Mouse (Mus musculus) liver, embryonic 11.5 days (tissue): Measurements from ENCODE around the gene Tmem207. TPM values are rescaled to one million over a fixed set of nuclear protein-coding genes. Genes with fewer than 3 reads are reported as not detected.

ENCODE experiments used
- ATAC-seq: fragments of 200-750 bp; cut with Nextera tagmentation; replicated peaks from 2 replicates; pipeline ENCODE4 v1.8.0; 2017; ENCODE audit warnings: moderate number of reproducible peaks, mild to moderate bottlenecking, moderate TSS enrichment, moderate library complexity; ENCODE audit not compliant: low FRiP score
- DNase-seq: peaks from one replicate; pipeline ENCODE4 v3.0.0-alpha.2; 2017; ENCODE audit warnings: low spot score
- H3K27ac ChIP-seq: fragments of 300-500 bp; sonication (generic); 2 replicates; pipeline ENCODE4 v1.5.1; 2014; ENCODE audit warnings: mild to moderate bottlenecking, low read depth, low read length, control low read depth
- H3K27me3 ChIP-seq: fragments of 300-500 bp; sonication (generic); replicated peaks from 2 replicates; pipeline ENCODE4 v1.6.1; 2014; ENCODE audit warnings: low read length, mixed read lengths; ENCODE audit not compliant: control insufficient read depth, insufficient read depth
- H3K36me3 ChIP-seq: fragments of 300-500 bp; sonication (generic); 2 replicates; pipeline ENCODE4 v1.6.1; 2014; ENCODE audit warnings: mild to moderate bottlenecking, low read length, moderate library complexity, mixed read lengths; ENCODE audit not compliant: control insufficient read depth, insufficient read depth
- H3K4me1 ChIP-seq: fragments of 300-500 bp; sonication (generic); replicated peaks from 2 replicates; pipeline ENCODE4 v1.6.1; 2014; ENCODE audit warnings: low read length, mixed read lengths; ENCODE audit not compliant: control insufficient read depth, insufficient read depth
- H3K4me2 ChIP-seq: fragments of 300-500 bp; sonication (generic); 2 replicates; pipeline ENCODE4 v1.6.1; 2014; ENCODE audit warnings: mild to moderate bottlenecking, control low read depth, moderate library complexity
- H3K4me3 ChIP-seq: fragments of 300-500 bp; sonication (generic); 2 replicates; pipeline ENCODE4 v1.5.1; 2014; ENCODE audit warnings: low read depth, low read length, control low read depth
- H3K9ac ChIP-seq: fragments of 300-500 bp; sonication (generic); 2 replicates; pipeline ENCODE4 v1.6.1; 2014; ENCODE audit warnings: low read depth, low read length, control low read depth
- H3K9me3 ChIP-seq: fragments of 300-500 bp; sonication (generic); 2 replicates; pipeline ENCODE4 v1.6.1; 2016; ENCODE audit warnings: low read length, inconsistent platforms, mixed read lengths; ENCODE audit not compliant: control insufficient read depth
- WGBS: fragments of 180-500 bp; shearing (Covaris S2); extraction: QIAGEN DNeasy Blood & Tissue Kit; methylation state at CpG from one replicate; pipeline ENCODE4 v1.1.7; 2014; 5-methylcytosine and 5-hydroxymethylcytosine counted together
- polyA plus RNA-seq: library from polyadenylated mRNA; unstranded; fragments of >200 nt; fragmentation: Nextera tagmentation; extraction: Ambion mirVana; gene quantifications from 2 replicates; pipeline ENCODE4 v1.2.1, GENCODE M21; 2014

Tmem207 gene
- polyA plus RNA-seq, 1 experiment from 2014 or later: not detected

GRCm38 (mm10) chr16:26546879-26547206, 20.3 kb upstream of the Tmem207 start:
- no peak for DNase-seq

GRCm38 (mm10) chr16:26546170-26546878, 19.8 kb upstream of the Tmem207 start:
- Histone ChIP-seq H3K9me3 (no peaks in the 10 kb centered on the region), H3K4me1 (no peaks in the 10 kb centered on the region), H3K27me3 (no peaks in the 10 kb centered on the region), H3K4me2 (no peak overlapping the region), H3K27ac (no peak overlapping the region), H3K4me3 (no peak overlapping the region), H3K36me3 (no peaks in the 10 kb centered on the region), H3K9ac (no peak overlapping the region)
- 40% methylated on average over 7 of the region's 7 CpGs for WGBS
- no peak for ATAC-seq
- no peak for DNase-seq

More at GRCm38 (mm10) chr16:26546879-26547206, 20.3 kb upstream of the Tmem207 start:
- WGBS: 83% methylated on average over 1 of the region's 1 CpGs
- Histone ChIP-seq H3K27me3 (no peaks in the 10 kb centered on the region), H3K9ac (no peak overlapping the region), H3K4me2 (no peak overlapping the region), H3K4me1 (no peaks in the 10 kb centered on the region), H3K9me3 (no peaks in the 10 kb centered on the region), H3K36me3 (no peaks in the 10 kb centered on the region), H3K4me3 (no peak overlapping the region), H3K27ac (no peak overlapping the region)
- no peak for ATAC-seq

GRCm38 (mm10) chr16:26532287-26532686, 5.7 kb upstream of the Tmem207 start:
- no peak overlapping the region for H3K4me2 ChIP-seq
- H3K27me3 ChIP-seq: no peaks in the 10 kb centered on the region
- no peaks in the 10 kb centered on the region for H3K9me3 ChIP-seq
- WGBS: 88% methylated on average over 1 of the region's 1 CpGs
- DNase-seq (no peak), ATAC-seq (no peak)
- H3K27ac ChIP-seq: no peak overlapping the region
- no peaks in the 10 kb centered on the region for H3K36me3 ChIP-seq
- H3K4me1 ChIP-seq: no peaks in the 10 kb centered on the region
- H3K9ac ChIP-seq: no peak overlapping the region
- no peak overlapping the region for H3K4me3 ChIP-seq

- H3K4me1 ChIP-seq: no peaks in the 10 kb centered on the region
- H3K36me3 ChIP-seq: no peaks in the 10 kb centered on the region
- no peak overlapping the region for H3K9ac ChIP-seq
- no peaks in the 10 kb centered on the region for H3K9me3 ChIP-seq
- DNase-seq (no peak), ATAC-seq (no peak)
- no peak overlapping the region for H3K4me3 ChIP-seq
- H3K27ac ChIP-seq: no peak overlapping the region
- H3K4me2 ChIP-seq: no peak overlapping the region
- no peaks in the 10 kb centered on the region for H3K27me3 ChIP-seq
- WGBS: 76% methylated on average over 1 of the region's 1 CpGs
Measured at GRCm38 (mm10) chr16:26530451-26530850, 3.9 kb upstream of the Tmem207 start.

GRCm38 (mm10) chr16:26527931-26528666, 1.5 kb upstream of the Tmem207 start:
- H3K4me1 ChIP-seq: no peaks in the 10 kb centered on the region
- no peaks in the 10 kb centered on the region for H3K9me3 ChIP-seq
- H3K4me2 ChIP-seq: no peak overlapping the region
- DNase-seq (no peak), ATAC-seq (no peak)
- no peak overlapping the region for H3K27ac ChIP-seq
- no peaks in the 10 kb centered on the region for H3K27me3 ChIP-seq
- H3K4me3 ChIP-seq: no peak overlapping the region
- H3K9ac ChIP-seq: no peak overlapping the region
- H3K36me3 ChIP-seq: no peaks in the 10 kb centered on the region
- WGBS: 79% methylated on average over 10 of the region's 10 CpGs

- Histone ChIP-seq H3K36me3 (no peaks in the 10 kb centered on the region), H3K9ac (no peak overlapping the region), H3K4me1 (no peaks in the 10 kb centered on the region), H3K4me2 (no peak overlapping the region), H3K27ac (no peak overlapping the region), H3K27me3 (no peaks in the 10 kb centered on the region), H3K4me3 (no peak overlapping the region), H3K9me3 (no peaks in the 10 kb centered on the region)
- DNase-seq (no peak), ATAC-seq (no peak)
- 74% methylated on average over 5 of the region's 5 CpGs for WGBS
Measured at GRCm38 (mm10) chr16:26525832-26526231, 737 bp downstream of the Tmem207 start.

- DNase-seq: no peak
- H3K27ac ChIP-seq: no peak overlapping the region
- no peak overlapping the region for H3K4me3 ChIP-seq
- H3K9me3 ChIP-seq: no peaks in the 10 kb centered on the region
- no peaks in the 10 kb centered on the region for H3K27me3 ChIP-seq
- ATAC-seq: no peak
- no peaks in the 10 kb centered on the region for H3K36me3 ChIP-seq
- no peak overlapping the region for H3K9ac ChIP-seq
- no peaks in the 10 kb centered on the region for H3K4me1 ChIP-seq
- H3K4me2 ChIP-seq: no peak overlapping the region
- 51% methylated on average over 2 of the region's 2 CpGs for WGBS
Measured at GRCm38 (mm10) chr16:26519596-26519995, 7.0 kb downstream of the Tmem207 start.

- no peak overlapping the region for H3K4me3 ChIP-seq
- WGBS: 78% methylated on average over 4 of the region's 4 CpGs
- no peak overlapping the region for H3K9ac ChIP-seq
- no peaks in the 10 kb centered on the region for H3K36me3 ChIP-seq
- H3K27me3 ChIP-seq: no peaks in the 10 kb centered on the region
- H3K27ac ChIP-seq: no peak overlapping the region
- ATAC-seq (no peak), DNase-seq (no peak)
- no peaks in the 10 kb centered on the region for H3K4me1 ChIP-seq
- no peak overlapping the region for H3K4me2 ChIP-seq
- H3K9me3 ChIP-seq: no peaks in the 10 kb centered on the region
Measured at GRCm38 (mm10) chr16:26504961-26505360, 21.6 kb downstream of the Tmem207 start.

- no peaks in the 10 kb centered on the region for H3K9me3 ChIP-seq
- DNase-seq (no peak), ATAC-seq (no peak)
- H3K27ac ChIP-seq: no peak overlapping the region
- H3K27me3 ChIP-seq: no peaks in the 10 kb centered on the region
- H3K36me3 ChIP-seq: no peaks in the 10 kb centered on the region
- 72% methylated on average over 3 of the region's 3 CpGs for WGBS
- H3K9ac ChIP-seq: no peak overlapping the region
- no peak overlapping the region for H3K4me3 ChIP-seq
- no peaks in the 10 kb centered on the region for H3K4me1 ChIP-seq
- H3K4me2 ChIP-seq: no peak overlapping the region
Measured at GRCm38 (mm10) chr16:26500738-26501137, 25.8 kb downstream of the Tmem207 start.
